Mouse (Mus musculus): ENCODE data around the gene Gm29609. TPM values are rescaled to one million over a fixed set of nuclear protein-coding genes. Genes with fewer than 3 reads are reported as not detected.

The Gm29609 gene
- total and polyA plus RNA-seq, 3 experiments = 0.55 to 2.4 (median 0.81) TPM

DNA sequence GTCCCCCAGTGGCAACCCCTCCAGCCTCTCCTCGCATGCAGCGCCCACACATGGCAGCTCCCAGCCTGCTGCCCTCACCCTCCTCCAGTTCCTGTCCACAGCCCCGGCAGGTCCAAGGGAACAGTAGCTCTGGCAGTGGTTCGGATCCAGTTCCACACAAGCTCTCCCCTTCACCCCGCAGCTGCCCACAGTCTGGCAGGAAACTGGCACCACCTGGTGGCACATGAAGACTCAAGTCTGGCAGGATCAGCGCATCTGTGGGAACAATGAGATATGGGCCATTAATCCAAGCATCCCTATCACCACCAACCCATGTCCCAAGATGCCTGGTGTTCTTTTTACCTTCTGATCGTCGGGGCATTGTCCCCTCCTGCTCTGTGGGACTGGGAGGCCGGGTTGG, 20.2 kb upstream of the Gm29609 start:
- no peaks in the 10 kb centered on the region for H3K27me3 ChIP-seq (ENCODE audit: control insufficient read depth, insufficient read depth, low read length)
- H3K27ac ChIP-seq = no peak overlapping the region
- intact Hi-C loops (cut with DNase I) = loop anchor here (10.0 kb wide), 1 partner anchor 255 kb away; the partner anchor contains the start of gene Zfp512
- H3K4me1 ChIP-seq (ENCODE audit: control insufficient read depth, insufficient read depth, low read length) = peaks cover 1% of the 10 kb centered on the region; the same call in 1 of the 2 replicates
- TF ChIP-seq CTCF (IDR thresholded peaks at IDR 0.05) (no peak), EP300 (IDR thresholded peaks at IDR 0.05; ENCODE audit: insufficient read depth, low read depth, low read length) (0 out of 2 replicates have a peak, but pooled peaks have one; percentile 19), POLR2A (IDR thresholded peaks at IDR 0.05; ENCODE audit: insufficient read depth, low read depth, low read length) (peak; percentile 28; the same call in 1 of the 2 replicates)
- no peak overlapping the region for H3K9ac ChIP-seq (ENCODE audit: low read depth, low read length)
- no peak overlapping the region for H3K4me3 ChIP-seq
- no peak for DNase-seq
- WGBS = 68% methylated on average over 9 of the region's 9 CpGs
- H3K79me2 ChIP-seq (replicated peaks; ENCODE audit: control insufficient read depth, insufficient read depth, low read length) = no peaks in the 10 kb centered on the region; the same call in 1 of the 2 replicates
- no peaks in the 10 kb centered on the region; the same call in 1 of the 2 replicates for H3K36me3 ChIP-seq (ENCODE audit: control insufficient read depth, insufficient read depth, low read length)

DNA sequence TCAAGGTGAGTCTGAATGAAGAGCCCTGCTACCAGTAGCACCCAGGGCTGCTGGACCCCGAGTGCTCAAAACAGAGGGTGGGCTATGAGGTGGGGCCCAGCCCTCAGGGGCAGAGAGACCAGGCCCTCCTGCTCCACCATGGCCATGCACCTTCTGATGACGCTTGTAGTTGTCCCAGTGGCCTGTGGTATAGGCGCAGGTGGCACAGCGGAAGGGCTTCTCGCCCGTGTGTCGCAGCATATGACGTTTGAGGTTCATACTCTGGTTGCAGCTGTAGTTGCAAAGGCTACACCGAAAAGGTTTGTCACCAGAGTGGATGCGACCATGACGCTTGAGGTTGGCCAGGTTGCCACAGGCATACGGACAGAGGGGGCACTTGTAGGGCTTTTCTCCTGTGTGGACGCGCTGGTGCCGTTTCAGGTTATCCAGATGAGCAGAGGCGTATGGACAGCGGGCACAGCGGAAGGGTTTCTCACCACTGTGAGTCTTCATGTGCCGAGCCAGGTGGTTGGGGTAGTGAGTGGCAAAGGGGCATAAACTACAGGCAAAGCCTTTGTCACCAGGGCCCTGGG, 19.7 kb upstream of the Gm29609 start:
- Histone ChIP-seq H3K4me1 (ENCODE audit: control insufficient read depth, insufficient read depth, low read length) (peaks cover 1% of the 10 kb centered on the region; the same call in 1 of the 2 replicates), H3K36me3 (ENCODE audit: control insufficient read depth, insufficient read depth, low read length) (no peaks in the 10 kb centered on the region; the same call in 1 of the 2 replicates), H3K27me3 (ENCODE audit: control insufficient read depth, insufficient read depth, low read length) (no peaks in the 10 kb centered on the region), H3K9ac (ENCODE audit: low read depth, low read length) (no peak overlapping the region), H3K27ac (no peak overlapping the region), H3K4me3 (no peak overlapping the region), H3K79me2 (replicated peaks; ENCODE audit: control insufficient read depth, insufficient read depth, low read length) (no peaks in the 10 kb centered on the region; the same call in 1 of the 2 replicates)
- no peak for DNase-seq
- intact Hi-C loops (cut with DNase I) = no loop called here
- no peak for TF ChIP-seq POLR2A (IDR thresholded peaks at IDR 0.05; ENCODE audit: insufficient read depth, low read depth, low read length)
- no peak for TF ChIP-seq EP300 (IDR thresholded peaks at IDR 0.05; ENCODE audit: insufficient read depth, low read depth, low read length)
- no peak for TF ChIP-seq CTCF (IDR thresholded peaks at IDR 0.05)
- WGBS = 88% methylated on average over 19 of the region's 19 CpGs

DNA sequence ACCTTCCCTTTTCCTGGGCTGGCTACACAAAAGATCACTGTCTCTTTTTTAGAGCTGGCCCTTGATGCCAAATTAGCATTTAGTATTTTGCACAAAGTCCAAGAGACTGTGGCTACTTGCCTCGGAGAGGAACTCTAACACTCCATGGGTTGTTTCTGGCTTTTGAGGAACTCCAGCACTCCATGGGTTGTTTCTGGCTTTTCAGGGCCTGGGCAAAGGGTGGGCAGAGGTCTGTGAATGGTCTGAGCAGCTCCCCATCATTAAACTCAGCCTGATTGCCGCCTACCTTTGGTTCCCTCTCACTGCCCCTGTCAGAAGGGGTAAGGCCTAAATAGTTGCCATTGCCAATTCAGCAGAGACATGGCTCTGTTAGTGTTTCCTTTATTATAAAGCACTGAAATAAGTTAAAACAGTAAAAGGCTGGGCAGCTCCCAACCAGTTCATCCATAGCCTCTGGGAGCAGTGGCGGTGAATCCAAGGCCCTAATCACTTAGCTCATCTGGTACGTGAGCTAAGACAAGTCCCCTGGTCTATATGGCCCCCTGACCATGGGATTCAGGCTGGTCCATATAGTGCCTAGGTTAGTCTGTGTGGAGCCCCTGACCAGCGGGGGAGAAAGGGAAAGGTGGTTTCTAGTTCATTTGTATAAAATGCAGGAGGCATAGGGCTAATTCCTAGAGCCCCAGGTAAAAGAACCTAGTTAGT, 19.1 kb upstream of the Gm29609 start:
- 75% methylated on average over 5 of the region's 5 CpGs for WGBS
- Histone ChIP-seq H3K27ac (no peak overlapping the region), H3K4me1 (ENCODE audit: control insufficient read depth, insufficient read depth, low read length) (peaks cover 1% of the 10 kb centered on the region; the same call in 1 of the 2 replicates), H3K79me2 (replicated peaks; ENCODE audit: control insufficient read depth, insufficient read depth, low read length) (no peaks in the 10 kb centered on the region; the same call in 1 of the 2 replicates), H3K36me3 (ENCODE audit: control insufficient read depth, insufficient read depth, low read length) (peaks cover 6% of the 10 kb centered on the region), H3K9ac (ENCODE audit: low read depth, low read length) (no peak overlapping the region), H3K27me3 (ENCODE audit: control insufficient read depth, insufficient read depth, low read length) (no peaks in the 10 kb centered on the region), H3K4me3 (no peak overlapping the region)
- DNase-seq = no peak
- TF ChIP-seq CTCF (IDR thresholded peaks at IDR 0.05) = no peak
- intact Hi-C loops (cut with DNase I) = no loop called here

DNA sequence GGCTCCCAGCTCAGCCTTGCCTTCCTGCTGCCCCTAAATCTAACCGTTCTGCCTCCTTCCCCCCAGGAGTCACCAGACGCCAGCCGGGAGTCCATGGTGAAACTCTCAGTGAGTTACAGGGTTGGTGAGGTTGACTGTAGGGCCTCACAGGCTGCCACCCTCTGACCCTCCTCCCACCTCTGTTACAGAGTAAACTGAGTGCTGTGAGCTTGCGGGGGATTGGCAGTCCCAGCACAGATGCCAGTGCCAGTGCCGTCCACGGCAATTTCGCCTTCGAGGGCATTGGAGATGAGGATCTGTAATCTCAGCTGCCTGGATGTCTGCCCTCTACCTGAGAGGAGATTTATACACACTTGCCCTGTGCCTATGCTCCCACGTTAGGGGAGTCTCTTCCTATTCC, 18.5 kb upstream of the Gm29609 start:
- no peaks in the 10 kb centered on the region; the same call in 1 of the 2 replicates for H3K79me2 ChIP-seq (replicated peaks; ENCODE audit: control insufficient read depth, insufficient read depth, low read length)
- intact Hi-C loops (cut with DNase I) = no loop called here
- no peaks in the 10 kb centered on the region for H3K27me3 ChIP-seq (ENCODE audit: control insufficient read depth, insufficient read depth, low read length)
- TF ChIP-seq EP300 (IDR thresholded peaks at IDR 0.05; ENCODE audit: insufficient read depth, low read depth, low read length) (no peak), POLR2A (IDR thresholded peaks at IDR 0.05; ENCODE audit: insufficient read depth, low read depth, low read length) (0 out of 2 replicates have a peak, but pooled peaks have one; percentile 25)
- H3K27ac ChIP-seq = no peak overlapping the region
- H3K4me1 ChIP-seq (ENCODE audit: control insufficient read depth, insufficient read depth, low read length) = peaks cover 1% of the 10 kb centered on the region; the same call in 1 of the 2 replicates
- no peak overlapping the region for H3K4me3 ChIP-seq
- no peak for DNase-seq
- H3K36me3 ChIP-seq (ENCODE audit: control insufficient read depth, insufficient read depth, low read length) = peaks cover 6% of the 10 kb centered on the region
- H3K9ac ChIP-seq (ENCODE audit: low read depth, low read length) = no peak overlapping the region
- 74% methylated on average over 9 of the region's 9 CpGs for WGBS

DNA sequence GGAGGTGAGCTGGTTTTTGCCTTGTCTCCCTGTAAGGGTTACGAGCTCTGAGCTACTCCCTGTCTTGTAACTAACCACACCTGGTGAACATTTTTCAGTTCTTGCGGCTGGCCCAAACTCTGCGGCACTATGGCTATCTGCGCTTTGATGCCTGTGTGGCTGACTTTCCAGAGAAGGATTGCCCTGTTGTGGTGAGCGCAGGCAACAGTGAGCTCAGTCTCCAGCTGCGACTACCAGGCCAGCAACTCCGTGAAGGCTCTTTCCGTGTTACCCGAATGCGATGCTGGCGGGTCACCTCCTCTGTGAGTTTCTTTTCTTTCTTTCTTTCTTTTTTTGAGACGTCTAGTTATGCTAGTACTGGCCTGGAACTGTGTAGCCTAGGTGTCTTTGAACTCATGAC, 17.4 kb upstream of the Gm29609 start:
- Histone ChIP-seq H3K27me3 (ENCODE audit: control insufficient read depth, insufficient read depth, low read length) (no peaks in the 10 kb centered on the region), H3K4me1 (ENCODE audit: control insufficient read depth, insufficient read depth, low read length) (peaks cover 1% of the 10 kb centered on the region; the same call in 1 of the 2 replicates), H3K27ac (no peak overlapping the region), H3K79me2 (replicated peaks; ENCODE audit: control insufficient read depth, insufficient read depth, low read length) (no peaks in the 10 kb centered on the region; the same call in 1 of the 2 replicates), H3K9ac (ENCODE audit: low read depth, low read length) (no peak overlapping the region), H3K36me3 (ENCODE audit: control insufficient read depth, insufficient read depth, low read length) (peaks cover 6% of the 10 kb centered on the region), H3K4me3 (no peak overlapping the region)
- TF ChIP-seq EP300 (IDR thresholded peaks at IDR 0.05; ENCODE audit: insufficient read depth, low read depth, low read length) = no peak
- no peak for TF ChIP-seq POLR2A (IDR thresholded peaks at IDR 0.05; ENCODE audit: insufficient read depth, low read depth, low read length)
- TF ChIP-seq CTCF (IDR thresholded peaks at IDR 0.05) = no peak
- DNase-seq = no peak
- WGBS = 91% methylated on average over 12 of the region's 12 CpGs
- intact Hi-C loops (cut with DNase I) = no loop called here

DNA sequence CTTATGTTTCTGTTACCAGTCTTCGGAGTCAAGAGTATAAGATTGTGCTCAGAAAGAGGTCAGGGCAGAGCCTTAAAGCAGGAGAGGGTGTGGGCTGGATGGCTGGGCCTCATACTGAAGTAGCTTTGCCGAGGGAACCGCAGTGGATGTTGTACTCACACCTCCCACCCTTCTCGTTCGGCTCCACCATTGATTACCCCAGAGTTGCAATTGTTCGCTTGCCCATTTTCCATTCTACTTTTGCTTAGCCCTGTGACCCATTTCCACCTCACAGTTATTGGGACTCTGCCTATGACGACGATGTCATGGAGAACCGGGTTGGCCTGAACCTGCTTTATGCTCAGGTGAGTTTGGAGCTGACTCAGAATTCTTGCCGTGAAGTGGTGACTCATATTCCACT, 16.5 kb upstream of the Gm29609 start:
- H3K9ac ChIP-seq (ENCODE audit: low read depth, low read length) = no peak overlapping the region
- no peak for DNase-seq
- WGBS = 88% methylated on average over 10 of the region's 10 CpGs
- H3K27me3 ChIP-seq (ENCODE audit: control insufficient read depth, insufficient read depth, low read length) = no peaks in the 10 kb centered on the region
- intact Hi-C loops (cut with DNase I) = no loop called here
- H3K79me2 ChIP-seq (replicated peaks; ENCODE audit: control insufficient read depth, insufficient read depth, low read length) = no peaks in the 10 kb centered on the region; the same call in 1 of the 2 replicates
- H3K4me3 ChIP-seq = no peak overlapping the region
- TF ChIP-seq CTCF (IDR thresholded peaks at IDR 0.05) = no peak
- no peak for TF ChIP-seq POLR2A (IDR thresholded peaks at IDR 0.05; ENCODE audit: insufficient read depth, low read depth, low read length)
- TF ChIP-seq EP300 (IDR thresholded peaks at IDR 0.05; ENCODE audit: insufficient read depth, low read depth, low read length) = no peak
- H3K4me1 ChIP-seq (ENCODE audit: control insufficient read depth, insufficient read depth, low read length) = peaks cover 3% of the 10 kb centered on the region
- peaks cover 6% of the 10 kb centered on the region for H3K36me3 ChIP-seq (ENCODE audit: control insufficient read depth, insufficient read depth, low read length)
- no peak overlapping the region for H3K27ac ChIP-seq

Data from heart, adult 2 months (tissue).